Comparison of ENCODE assay signal across 8 mouse cellular contexts in the genomic region with DNA sequence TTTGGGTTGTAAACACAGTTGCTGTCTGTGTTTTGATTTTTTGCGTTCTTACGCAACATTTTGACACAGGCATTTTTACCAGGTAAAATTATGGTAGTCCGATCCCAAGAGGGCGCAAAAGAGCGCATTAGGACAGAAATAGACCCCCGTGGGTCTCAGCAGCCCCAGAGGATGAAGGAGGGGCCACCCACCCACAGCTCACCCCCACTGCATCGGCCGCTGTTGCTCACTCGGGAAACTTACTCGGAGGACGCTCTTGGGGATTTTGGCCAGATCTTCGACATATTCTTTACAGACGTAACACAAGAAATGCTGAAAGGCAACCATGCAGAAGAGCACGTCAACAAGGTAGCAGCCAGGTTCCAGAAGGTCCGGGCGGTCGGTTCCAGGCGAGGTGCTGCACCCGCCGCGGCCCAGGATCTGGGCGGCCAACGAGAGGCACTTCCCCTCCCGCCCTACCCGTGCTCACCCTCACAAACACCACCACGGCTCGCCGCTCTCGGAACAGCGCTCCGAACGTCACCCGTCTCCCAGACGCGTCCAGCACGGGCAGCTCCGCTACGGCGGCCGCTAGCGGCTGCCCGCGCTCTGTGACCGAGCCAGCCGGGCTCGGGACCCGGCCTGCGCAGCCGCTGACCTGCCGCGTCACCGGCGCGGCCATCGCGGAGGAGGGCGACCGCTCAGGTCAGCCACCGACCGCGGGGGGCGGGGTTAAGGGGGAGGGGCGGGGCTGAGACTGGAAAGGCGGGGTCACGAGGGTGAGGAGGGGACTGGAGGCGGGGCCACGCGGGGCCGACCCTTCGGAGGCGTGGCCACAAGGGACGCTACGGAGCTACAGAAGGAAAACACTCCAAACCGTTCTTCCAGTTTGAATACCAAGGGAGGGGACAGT. TPM values are rescaled to one million over a fixed set of nuclear protein-coding genes. Genes with fewer than 3 reads are reported as not detected.
DNase-seq lines count a peak whose midpoint lies in the region; ATAC-seq and TF ChIP-seq lines count a peak whose summit lies in the region.

A gene (minus strand): TSS at position 687 of the 892 bp plus-strand sequence.

- H3K4me2 ChIP-seq in lung, embryonic 16.5 days (ENCODE audit: low read depth, low read length), result peak within 1 kb of the TSS; percentile 76

- peak within 1 kb of the TSS; percentile 85 for H3K9ac ChIP-seq in lung, embryonic 16.5 days (ENCODE audit: low read length)

- H3K9me3 ChIP-seq in hindbrain, embryonic 10.5 days, result no peaks in the 10 kb centered on the region
- no peaks in the 10 kb centered on the region for H3K9me3 ChIP-seq in lung, embryonic 16.5 days (ENCODE audit: control insufficient read depth, low read length)

- peak; percentile 91 for DNase-seq in NIH3T3 (ENCODE audit: low read depth)
- DNase-seq in cerebellum, adult 9-11 months, result peak; percentile 92
- peak; percentile 81 to 92 for DNase-seq in frontal cortex, adult 2 months (ENCODE audit: extremely low spot score in 1 of 2, low spot score in 1 of 2)
- peak; percentile 97 for DNase-seq in hindbrain, embryonic 10.5 days (ENCODE audit: low spot score)
- DNase-seq in layer of hippocampus, adult 9-11 months, result peak; percentile 90
- peak; percentile 87 for DNase-seq in ovary, adult 18-20 months (ENCODE audit: low spot score)
- peak; percentile 87 for DNase-seq in thymus, adult 2 months

- H3K27me3 ChIP-seq in hindbrain, embryonic 10.5 days (ENCODE audit: insufficient read depth, poor library complexity, severe bottlenecking), result no peaks in the 10 kb centered on the region
- H3K27me3 ChIP-seq in lung, embryonic 16.5 days (ENCODE audit: control insufficient read depth, insufficient read depth, low read depth, low read length), result no peaks in the 10 kb centered on the region
- no peaks in the 10 kb centered on the region for H3K27me3 ChIP-seq in thymus, adult 2 months (ENCODE audit: control insufficient read depth, insufficient read depth, low read length)

- no peak for TF ChIP-seq CTCF in thymus, adult 2 months (IDR thresholded peaks at IDR 0.05; ENCODE audit: borderline replicate concordance, control insufficient read depth, extremely low read depth, insufficient read depth, low read length, poor library complexity)

- TF ChIP-seq POLR2A in thymus, adult 2 months (IDR thresholded peaks at IDR 0.05; ENCODE audit: control insufficient read depth, extremely low read depth, insufficient read depth, low read length, poor library complexity), result peak; percentile 43

- peak within 1 kb of the TSS; percentile 72 for H3K4me3 ChIP-seq in hindbrain, embryonic 10.5 days
- peak within 1 kb of the TSS; percentile 82 for H3K4me3 ChIP-seq in lung, embryonic 16.5 days (ENCODE audit: low read length)
- H3K4me3 ChIP-seq in thymus, adult 2 months (ENCODE audit: control insufficient read depth, insufficient read depth, low read length), result peak within 1 kb of the TSS; percentile 76

- H3K4me1 ChIP-seq in hindbrain, embryonic 10.5 days (replicated peaks), result peaks cover 10% of the 10 kb centered on the region
- H3K4me1 ChIP-seq in lung, embryonic 16.5 days (replicated peaks; ENCODE audit: control insufficient read depth, insufficient read depth, low read length), result peaks cover 25% of the 10 kb centered on the region
- H3K4me1 ChIP-seq in thymus, adult 2 months (replicated peaks; ENCODE audit: control insufficient read depth, insufficient read depth, low read length), result peaks cover 12% of the 10 kb centered on the region

- WGBS in hindbrain, embryonic 10.5 days, result under 1% methylated on average over 74 of the region's 74 CpGs
- under 1% methylated on average over 64 of the region's 74 CpGs for WGBS in lung, embryonic 16.5 days
- WGBS in thymus, adult 2 months, result under 1% methylated on average over 73 of the region's 74 CpGs

- peaks cover 9% of the 10 kb centered on the region for H3K36me3 ChIP-seq in hindbrain, embryonic 10.5 days
- peaks cover 5% of the 10 kb centered on the region for H3K36me3 ChIP-seq in lung, embryonic 16.5 days (ENCODE audit: control insufficient read depth, insufficient read depth, low read length)
- peaks cover 4% of the 10 kb centered on the region; the same call in 1 of the 2 replicates for H3K36me3 ChIP-seq in thymus, adult 2 months (ENCODE audit: control insufficient read depth, insufficient read depth, low read length)

- peak within 1 kb of the TSS; percentile 92 for H3K27ac ChIP-seq in hindbrain, embryonic 10.5 days
- peak within 1 kb of the TSS; percentile 97 for H3K27ac ChIP-seq in lung, embryonic 16.5 days (ENCODE audit: low read length)
- peak within 1 kb of the TSS; percentile 40; the same call in 1 of the 2 replicates for H3K27ac ChIP-seq in thymus, adult 2 months (ENCODE audit: control insufficient read depth, insufficient read depth, low read length)

- ATAC-seq in lung, embryonic 16.5 days (ENCODE audit: low read depth), result peak; percentile 91

RNA-seq across cellular contexts. Expression of the gene that starts here (rescaled TPM):
- 14.7 and 17.3 TPM in 2 replicates for polyA plus RNA-seq in frontal cortex, adult 2 months (2012; rRNA removed)
- polyA plus RNA-seq in hindbrain, embryonic 10.5 days (2016; fragmentation: Nextera tagmentation; extraction: Ambion mirVana), result 21.5 and 26.7 TPM in 2 replicates
- polyA plus RNA-seq in lung, embryonic 16.5 days (2015; fragmentation: Nextera tagmentation; extraction: Ambion mirVana), result 60.9 and 62.4 TPM in 2 replicates
- 5.1 and 5.5 TPM in 2 replicates for polyA plus RNA-seq in thymus, adult 2 months (2012; rRNA removed)

Comparison
In these comparisons a context has a peak if more than half of its experiments do, and no peak if none do; other contexts are left out.
1. Peak in every context shown above with its lines: DNase-seq, ATAC-seq, H3K4me3 ChIP-seq and H3K27ac ChIP-seq.
2. H3K27ac ChIP-seq: peak in every context shown above with its lines; median percentile 97 in lung, embryonic 16.5 days; 92 in hindbrain, embryonic 10.5 days; 40 in thymus, adult 2 months.